Mouse (Mus musculus) embryo, embryonic 10.5 days (tissue): Measurements from ENCODE around the gene Psmb3.
"Not testable (repeated sequence)": the region's sequence is repeated elsewhere in the genome, so short reads cannot be mapped to it uniquely, and the experiment has no call there.

ENCODE experiments used
- DNase-seq: peaks from one replicate; pipeline ENCODE4 v3.0.0-alpha.2; 2015; ENCODE audit warnings: low spot score

Gene Psmb3

GRCm38 (mm10) chr11:97695712-97696401 is 7.3 kb upstream of the Psmb3 start:
- DNase-seq = no peak

GRCm38 (mm10) chr11:97696669-97697068 is 6.5 kb upstream of the Psmb3 start:
- DNase-seq = no peak

GRCm38 (mm10) chr11:97697199-97697890 is 5.9 kb upstream of the Psmb3 start:
- DNase-seq = no peak

- peak; percentile 71 for DNase-seq
These were observed 5.2 kb upstream of the Psmb3 start for GRCm38 (mm10) chr11:97697891-97698529.

- peak; percentile 88 for DNase-seq
These were observed 4.2 kb upstream of the Psmb3 start for GRCm38 (mm10) chr11:97698741-97699611.

- peak; percentile 98 for DNase-seq
These were observed 3.6 kb upstream of the Psmb3 start for GRCm38 (mm10) chr11:97699626-97700002.

- DNase-seq = peak; percentile 72
These were observed 3.0 kb upstream of the Psmb3 start, which contains the start of gene Pcgf2 for GRCm38 (mm10) chr11:97700003-97700745. Pcgf2 (minus strand) TSS chr11:97700497.

- peak; percentile 71 for DNase-seq
These were observed 2.2 kb upstream of the Psmb3 start for GRCm38 (mm10) chr11:97700746-97701580.

GRCm38 (mm10) chr11:97701581-97702392 is 1.4 kb upstream of the Psmb3 start:
- DNase-seq = peak; percentile 27

- peak; percentile 90 for DNase-seq
These were observed 830 bp upstream of the Psmb3 start for GRCm38 (mm10) chr11:97702393-97702745.

- DNase-seq = not testable (repeated sequence)
These were observed 6.9 kb downstream of the Psmb3 start for GRCm38 (mm10) chr11:97710067-97710466.

- no peak for DNase-seq
These were observed 8.2 kb downstream of the Psmb3 start for GRCm38 (mm10) chr11:97711200-97711900.

GRCm38 (mm10) chr11:97712286-97712685 is 9.1 kb downstream of the Psmb3 start:
- no peak for DNase-seq

- no peak for DNase-seq
These were observed 10.7 kb downstream of the Psmb3 start for GRCm38 (mm10) chr11:97713896-97714295.

- no peak for DNase-seq
These were observed 11.2 kb downstream of the Psmb3 start for GRCm38 (mm10) chr11:97714356-97714755.

- no peak for DNase-seq
These were observed 11.9 kb downstream of the Psmb3 start for GRCm38 (mm10) chr11:97714784-97715760.

GRCm38 (mm10) chr11:97716021-97716420 is 12.8 kb downstream of the Psmb3 start:
- DNase-seq = no peak
